Mouse (Mus musculus) forebrain, postnatal 0 days (tissue): ENCODE data around the gene Rtraf. TPM values are rescaled to one million over a fixed set of nuclear protein-coding genes. Genes with fewer than 3 reads are reported as not detected.
"Not testable (repeated sequence)": the region's sequence is repeated elsewhere in the genome, so short reads cannot be mapped to it uniquely, and the experiment has no call there.

Experiments used
- ATAC-seq: fragments of 200-750 bp; cut with Nextera tagmentation; 2 replicates; pipeline ENCODE4 v1.8.0; 2017; ENCODE audit warnings: mild to moderate bottlenecking, moderate library complexity
- DNase-seq: peaks from one replicate; pipeline ENCODE4 v3.0.0-alpha.2; 2015
- H3K27ac ChIP-seq: fragments of 300-500 bp; sonication (generic); 2 replicates; pipeline ENCODE4 v1.5.1; 2014; ENCODE audit warnings: low read depth, mild to moderate bottlenecking, antibody characterized with exemption, low read length, moderate library complexity, mixed read lengths
- H3K27me3 ChIP-seq: fragments of 300-500 bp; sonication (generic); 2 replicates; pipeline ENCODE4 v1.6.1; 2014; ENCODE audit warnings: mild to moderate bottlenecking, low read length, mixed read lengths; ENCODE audit not compliant: insufficient read depth
- H3K36me3 ChIP-seq: fragments of 300-500 bp; sonication (generic); 2 replicates; pipeline ENCODE4 v1.6.1; 2014; ENCODE audit warnings: mild to moderate bottlenecking, moderate library complexity; ENCODE audit not compliant: insufficient read depth
- H3K4me1 ChIP-seq: fragments of 300-500 bp; sonication (generic); 2 replicates; pipeline ENCODE4 v1.6.1; 2014; ENCODE audit warnings: antibody characterized with exemption; ENCODE audit not compliant: insufficient read depth
- H3K4me2 ChIP-seq: fragments of 300-500 bp; sonication (generic); 2 replicates; pipeline ENCODE4 v1.6.1; 2014; ENCODE audit warnings: low read depth, mild to moderate bottlenecking, moderate library complexity
- H3K4me3 ChIP-seq: fragments of 300-500 bp; sonication (generic); 2 replicates; pipeline ENCODE4 v1.5.1; 2014; ENCODE audit warnings: low read depth, low read length, mixed read lengths
- H3K9ac ChIP-seq: fragments of 300-500 bp; sonication (generic); 2 replicates; pipeline ENCODE4 v1.6.1; 2014; ENCODE audit warnings: mild to moderate bottlenecking
- H3K9me3 ChIP-seq: fragments of 300-500 bp; sonication (generic); 2 replicates; pipeline ENCODE4 v1.6.1; 2016; ENCODE audit warnings: low read length
- CTCF ChIP-seq: sonication (generic); IDR thresholded peaks from 2 replicates; pipeline ENCODE4 v1.5.1; 2016; ENCODE audit warnings: antibody characterized with exemption, control low read depth, low read depth
- WGBS: fragments of 180-500 bp; shearing (Covaris S2); extraction: QIAGEN DNeasy Blood & Tissue Kit; methylation state at CpG from one replicate; pipeline ENCODE4 v1.1.7; 2014; 5-methylcytosine and 5-hydroxymethylcytosine counted together
- polyA plus RNA-seq: library from polyadenylated mRNA; unstranded; fragments of >200 nt; fragmentation: Nextera tagmentation; extraction: Ambion mirVana; gene quantifications from 2 replicates; pipeline ENCODE4 v1.2.1, GENCODE M21; 2015
- total RNA-seq: library from RNA; depleted of rRNA; stranded (reverse); fragments of >200 nt; gene quantifications from 2 replicates; pipeline ENCODE4 v1.2.3, GENCODE M21; 2014; rRNA removed

Gene Rtraf
- total RNA-seq (95.1 and 155 TPM in 2 replicates), polyA plus RNA-seq (153 and 193 TPM in 2 replicates)

DNA sequence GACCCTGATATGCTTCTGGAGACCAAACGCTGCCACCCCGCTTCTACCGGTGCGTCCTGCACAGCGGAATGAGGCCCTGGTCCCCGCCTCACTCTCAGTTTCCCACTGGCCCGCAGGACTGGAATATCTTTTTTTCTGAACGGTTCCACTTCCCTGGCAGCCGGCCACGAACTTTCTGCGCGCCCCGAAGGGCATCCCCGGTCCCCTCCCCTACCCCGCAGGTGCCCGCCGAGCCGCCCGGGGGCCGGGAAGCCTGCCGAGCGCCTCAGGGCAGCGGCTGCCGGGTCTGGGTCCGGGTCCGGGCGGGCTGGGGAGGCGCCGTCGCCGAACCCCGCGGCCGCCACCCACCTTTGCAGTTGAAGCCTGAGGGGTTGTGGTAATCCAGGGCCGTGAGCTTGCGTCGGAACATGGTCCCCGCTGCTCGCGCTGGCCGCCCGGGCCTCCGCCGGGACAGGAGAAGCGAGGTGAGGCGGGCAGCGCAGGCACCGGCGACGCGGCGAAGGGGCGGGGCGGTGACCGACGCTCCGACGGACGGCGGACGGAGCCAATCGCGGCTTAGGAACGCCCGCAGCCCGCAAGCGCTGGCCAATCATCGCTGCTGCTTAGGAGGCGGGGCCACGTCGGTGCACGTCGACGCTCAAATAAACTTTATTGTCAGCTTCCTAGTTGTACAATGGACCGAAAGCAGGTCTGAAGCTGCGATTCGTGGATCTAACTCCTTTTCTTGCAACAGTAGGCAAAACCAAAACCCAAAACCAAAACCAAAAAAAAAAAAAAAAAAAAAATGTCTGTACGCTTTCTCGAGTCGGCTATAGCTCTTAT lies at the start of gene Rtraf:
Rtraf (minus strand) TSS at position 504 of the 822 bp plus-strand sequence.
- peak within 1 kb of the TSS; percentile 87 for H3K9ac ChIP-seq
- H3K4me2 ChIP-seq = peak within 1 kb of the TSS; percentile 61
- no peaks in the 10 kb centered on the region for H3K9me3 ChIP-seq
- DNase-seq = peak; percentile 97
- H3K4me3 ChIP-seq = peak within 1 kb of the TSS; percentile 64
- H3K4me1 ChIP-seq = peaks cover 16% of the 10 kb centered on the region
- peak; percentile 98 for ATAC-seq
- 1% methylated on average over 80 of the region's 80 CpGs for WGBS
- peaks cover 12% of the 10 kb centered on the region; the same call in 1 of the 2 replicates for H3K36me3 ChIP-seq
- H3K27ac ChIP-seq = peak within 1 kb of the TSS; percentile 73
- H3K27me3 ChIP-seq = no peaks in the 10 kb centered on the region
- no peak for TF ChIP-seq CTCF

- no peak overlapping the region for H3K9ac ChIP-seq
- H3K27ac ChIP-seq = no peak overlapping the region
- no peak overlapping the region for H3K4me3 ChIP-seq
- ATAC-seq (no peak), DNase-seq (no peak)
- no peaks in the 10 kb centered on the region for H3K36me3 ChIP-seq
- no peak for TF ChIP-seq CTCF
- H3K9me3 ChIP-seq = no peaks in the 10 kb centered on the region
- no peak overlapping the region for H3K4me2 ChIP-seq
- H3K27me3 ChIP-seq = no peaks in the 10 kb centered on the region
- 59% methylated on average over 5 of the region's 5 CpGs for WGBS
- H3K4me1 ChIP-seq = peaks cover 5% of the 10 kb centered on the region; the same call in 1 of the 2 replicates
These were observed 43.8 kb upstream of the Rtraf start for GRCm38 (mm10) chr14:19867286-19867935.

GRCm38 (mm10) chr14:19865121-19865520 lies 41.5 kb upstream of the Rtraf start:
- ATAC-seq, H3K4me3 ChIP-seq, H3K27ac ChIP-seq, H3K4me2 ChIP-seq, H3K36me3 ChIP-seq, DNase-seq, H3K9ac ChIP-seq, H3K27me3 ChIP-seq, H3K4me1 ChIP-seq, H3K9me3 ChIP-seq: not testable (repeated sequence)
- WGBS = 89% methylated on average over 9 of the region's 9 CpGs

DNA sequence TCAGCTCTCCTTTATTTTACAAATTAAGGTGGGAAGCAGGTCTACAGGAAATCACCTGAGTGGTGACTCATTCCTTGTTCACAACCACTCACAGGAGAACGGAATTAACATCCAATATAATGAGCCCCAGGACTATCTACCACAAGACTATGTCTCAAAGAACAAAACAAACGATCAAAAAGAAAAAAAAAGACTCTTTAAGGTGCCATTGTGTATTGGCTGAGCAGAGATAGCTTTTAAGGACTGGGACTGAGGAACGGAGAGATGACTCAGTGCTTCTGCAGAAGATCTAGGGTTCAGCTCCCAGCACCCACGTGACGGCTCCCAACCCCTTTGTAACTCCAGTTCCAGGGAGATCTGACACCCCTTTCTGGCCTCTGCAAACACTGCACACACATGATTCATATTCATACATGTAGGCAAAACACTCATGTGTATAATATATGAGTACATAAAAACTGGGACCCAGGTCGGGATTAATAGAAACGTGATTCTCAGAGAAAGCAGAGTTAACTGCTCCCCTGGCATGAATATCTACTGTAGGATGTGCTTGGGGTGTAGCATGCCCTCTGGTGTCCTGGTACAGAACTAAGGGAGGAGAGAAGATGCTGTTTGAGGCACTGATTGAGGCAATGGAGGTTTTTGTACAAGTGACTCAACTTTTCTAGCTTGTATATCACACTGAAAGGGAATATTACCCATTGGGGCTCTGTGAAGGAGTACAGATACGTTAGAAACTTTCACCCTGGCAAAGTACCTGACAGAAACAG lies 37.9 kb upstream of the Rtraf start:
- Histone ChIP-seq H3K9ac (no peak overlapping the region), H3K4me2 (no peak overlapping the region), H3K27ac (no peak overlapping the region), H3K27me3 (no peaks in the 10 kb centered on the region), H3K9me3 (no peaks in the 10 kb centered on the region), H3K4me3 (no peak overlapping the region), H3K36me3 (no peaks in the 10 kb centered on the region), H3K4me1 (no peaks in the 10 kb centered on the region)
- 0 out of 2 replicates have a peak, but pooled peaks have one; percentile 2 for TF ChIP-seq CTCF
- DNase-seq (no peak), ATAC-seq (no peak)
- WGBS = 89% methylated on average over 8 of the region's 8 CpGs

DNA sequence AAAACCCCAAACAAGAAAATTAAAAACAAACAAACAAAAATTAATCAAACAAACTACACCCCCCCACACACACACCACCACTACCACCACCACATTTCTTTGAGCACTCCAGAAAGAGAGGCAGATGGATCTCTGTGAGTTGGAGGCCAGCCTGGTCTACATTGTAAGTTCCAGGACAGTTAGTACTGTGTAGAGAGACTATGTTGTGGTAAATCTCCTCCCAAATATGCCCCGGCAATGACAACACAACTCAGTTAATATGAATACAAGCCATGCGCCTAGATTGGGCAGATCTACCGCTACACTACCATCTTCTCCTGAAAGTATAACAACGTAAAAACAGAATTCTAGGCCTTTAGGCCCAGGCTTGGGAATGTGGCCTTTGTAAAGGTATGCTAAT lies 36.7 kb upstream of the Rtraf start:
- 97% methylated on average over 4 of the region's 4 CpGs for WGBS

GRCm38 (mm10) chr14:19858808-19859776 lies 35.5 kb upstream of the Rtraf start:
- Histone ChIP-seq H3K4me1 (no peaks in the 10 kb centered on the region), H3K27ac (0 out of 2 replicates have a peak overlapping the region, but pooled peaks have one; percentile 9), H3K9ac (no peak overlapping the region), H3K9me3 (no peaks in the 10 kb centered on the region), H3K4me3 (no peak overlapping the region), H3K27me3 (no peaks in the 10 kb centered on the region), H3K36me3 (no peaks in the 10 kb centered on the region), H3K4me2 (peak overlapping the region; percentile 24; the same call in 1 of the 2 replicates)
- ATAC-seq (peak; percentile 50), DNase-seq (peak; percentile 70)
- 35% methylated on average over 8 of the region's 8 CpGs for WGBS
- TF ChIP-seq CTCF = peak; percentile 46

More for the DNA sequence above, 36.7 kb upstream of the Rtraf start:
- Histone ChIP-seq H3K4me3 (no peak overlapping the region), H3K4me1 (no peaks in the 10 kb centered on the region), H3K27ac (no peak overlapping the region), H3K27me3 (no peaks in the 10 kb centered on the region), H3K9me3 (no peaks in the 10 kb centered on the region), H3K4me2 (no peak overlapping the region), H3K9ac (no peak overlapping the region), H3K36me3 (no peaks in the 10 kb centered on the region)
- TF ChIP-seq CTCF = no peak
- DNase-seq (no peak), ATAC-seq (no peak)
